Mouse (Mus musculus) small intestine, adult 2 months (tissue): ENCODE data around the gene Plcd3. TPM values are rescaled to one million over a fixed set of nuclear protein-coding genes. Genes with fewer than 3 reads are reported as not detected.

ENCODE experiments used
- H3K27ac ChIP-seq: fragments of 200-500 bp; 2 replicates; pipeline ENCODE4 v1.5.1; 2012; ENCODE audit warnings: low read depth, low read length, control low read depth, inconsistent platforms; ENCODE audit not compliant: insufficient read depth
- H3K27me3 ChIP-seq: fragments of 200-500 bp; 2 replicates; pipeline ENCODE4 v1.6.1; 2012; ENCODE audit warnings: mild to moderate bottlenecking, moderate library complexity, low read length, inconsistent platforms; ENCODE audit not compliant: control insufficient read depth, insufficient read depth
- H3K36me3 ChIP-seq: fragments of 200-500 bp; 2 replicates; pipeline ENCODE4 v1.6.1; 2012; ENCODE audit warnings: mild to moderate bottlenecking, low read length, control low read depth, inconsistent platforms; ENCODE audit not compliant: control insufficient read depth, insufficient read depth
- H3K4me1 ChIP-seq: fragments of 200-500 bp; 2 replicates; pipeline ENCODE4 v1.6.1; 2012; ENCODE audit warnings: low read length, inconsistent platforms, mixed read lengths; ENCODE audit not compliant: control insufficient read depth, insufficient read depth, insufficient read length
- H3K4me3 ChIP-seq: fragments of 200-500 bp; 2 replicates; pipeline ENCODE4 v1.5.1; 2012; ENCODE audit warnings: low read depth, mild to moderate bottlenecking, control low read depth, inconsistent platforms, low read length, moderate library complexity
- CTCF ChIP-seq: fragments of 200-500 bp; IDR thresholded peaks from 2 replicates; pipeline ENCODE4 v1.5.1; 2012; ENCODE audit warnings: low read depth, mild to moderate bottlenecking, control low read depth, inconsistent platforms, low read length, moderate library complexity, mixed read lengths; ENCODE audit not compliant: insufficient replicate concordance, insufficient read length; ENCODE audit errors: extremely low read depth
- POLR2A ChIP-seq: fragments of 200-500 bp; IDR thresholded peaks from 2 replicates; pipeline ENCODE4 v1.6.1; 2012; ENCODE audit warnings: low read depth, mild to moderate bottlenecking, control low read depth, inconsistent platforms, low read length, moderate library complexity
- WGBS: fragments of 180-500 bp; shearing (Covaris S2); methylation state at CpG from one replicate; pipeline ENCODE4 v1.1.7; 2018; 5-methylcytosine and 5-hydroxymethylcytosine counted together
- polyA plus RNA-seq: library from polyadenylated mRNA; depleted of rRNA; stranded (reverse); fragments of >200 nt; gene quantifications from 2 replicates; pipeline ENCODE4 v1.2.3, GENCODE M21; 2012

The Plcd3 gene
- polyA plus RNA-seq, 1 experiment, result 3.1 TPM

GRCm38 (mm10) chr11:103054798-103055197 lies 46.7 kb downstream of the Plcd3 start:
- no peaks in the 10 kb centered on the region for H3K27me3 ChIP-seq
- WGBS, result 46% methylated on average over 6 of the region's 6 CpGs
- H3K4me3 ChIP-seq, result no peak overlapping the region
- H3K36me3 ChIP-seq, result peaks cover 73% of the 10 kb centered on the region
- H3K4me1 ChIP-seq, result 0 out of 2 replicates have a peak, but pooled peaks cover 2% of the 10 kb centered on the region
- TF ChIP-seq POLR2A (no peak), CTCF (peak; percentile 37; the same call in 1 of the 2 replicates)
- no peak overlapping the region for H3K27ac ChIP-seq

- Histone ChIP-seq H3K36me3 (peaks cover 65% of the 10 kb centered on the region), H3K27ac (no peak overlapping the region), H3K27me3 (no peaks in the 10 kb centered on the region), H3K4me3 (no peak overlapping the region), H3K4me1 (0 out of 2 replicates have a peak, but pooled peaks cover 2% of the 10 kb centered on the region)
- TF ChIP-seq POLR2A, result no peak
- no peak for TF ChIP-seq CTCF
- 81% methylated on average over 18 of the region's 18 CpGs for WGBS
Measured at GRCm38 (mm10) chr11:103053191-103054076, 48.0 kb downstream of the Plcd3 start.

- Histone ChIP-seq H3K27me3 (no peaks in the 10 kb centered on the region), H3K27ac (peak overlapping the region; percentile 71), H3K4me3 (no peak overlapping the region), H3K36me3 (peaks cover 57% of the 10 kb centered on the region), H3K4me1 (0 out of 2 replicates have a peak, but pooled peaks cover 2% of the 10 kb centered on the region)
- 90% methylated on average over 6 of the region's 6 CpGs for WGBS
- no peak for TF ChIP-seq CTCF
- no peak for TF ChIP-seq POLR2A
Measured at GRCm38 (mm10) chr11:103052078-103052477, 49.4 kb downstream of the Plcd3 start.

- no peak overlapping the region for H3K4me3 ChIP-seq
Measured at GRCm38 (mm10) chr11:103051249-103051691, 50.2 kb downstream of the Plcd3 start.

GRCm38 (mm10) chr11:103050153-103050552 lies 51.3 kb downstream of the Plcd3 start:
- H3K27ac ChIP-seq, result no peak overlapping the region
- WGBS, result 84% methylated on average over 9 of the region's 9 CpGs
- H3K4me1 ChIP-seq, result 0 out of 2 replicates have a peak, but pooled peaks cover 2% of the 10 kb centered on the region
- peaks cover 54% of the 10 kb centered on the region for H3K36me3 ChIP-seq
- no peak for TF ChIP-seq POLR2A
- TF ChIP-seq CTCF, result no peak
- H3K27me3 ChIP-seq, result no peaks in the 10 kb centered on the region
- no peak overlapping the region for H3K4me3 ChIP-seq

More at GRCm38 (mm10) chr11:103051249-103051691, 50.2 kb downstream of the Plcd3 start:
- 0 out of 2 replicates have a peak, but pooled peaks cover 2% of the 10 kb centered on the region for H3K4me1 ChIP-seq
- TF ChIP-seq POLR2A (no peak), CTCF (no peak)
- peaks cover 55% of the 10 kb centered on the region for H3K36me3 ChIP-seq
- WGBS, result 64% methylated on average over 8 of the region's 8 CpGs
- H3K27ac ChIP-seq, result peak overlapping the region; percentile 71
- H3K27me3 ChIP-seq, result no peaks in the 10 kb centered on the region

- Histone ChIP-seq H3K4me3 (no peak overlapping the region), H3K4me1 (0 out of 2 replicates have a peak, but pooled peaks cover 2% of the 10 kb centered on the region), H3K27ac (no peak overlapping the region), H3K27me3 (no peaks in the 10 kb centered on the region), H3K36me3 (peaks cover 58% of the 10 kb centered on the region)
- WGBS, result 83% methylated on average over 5 of the region's 5 CpGs
- TF ChIP-seq POLR2A (no peak), CTCF (no peak)
Measured at GRCm38 (mm10) chr11:103049611-103050010, 51.8 kb downstream of the Plcd3 start.

GRCm38 (mm10) chr11:103046286-103046685 lies 55.2 kb downstream of the Plcd3 start:
- H3K27me3 ChIP-seq, result no peaks in the 10 kb centered on the region
- TF ChIP-seq POLR2A (no peak), CTCF (no peak)
- no peaks in the 10 kb centered on the region for H3K4me1 ChIP-seq
- no peak overlapping the region for H3K4me3 ChIP-seq
- H3K27ac ChIP-seq, result no peak overlapping the region
- H3K36me3 ChIP-seq, result peaks cover 51% of the 10 kb centered on the region
- WGBS, result 44% methylated on average over 8 of the region's 8 CpGs
